Mouse (Mus musculus): ENCODE results near the gene Atp6v1g2. TPM values are rescaled to one million over a fixed set of nuclear protein-coding genes. Genes with fewer than 3 reads are reported as not detected.
A peak's percentile ranks its signal among the peaks of the same experiment; 100 is the strongest.

Gene Atp6v1g2
- polyA plus RNA-seq, 1 experiment: 765 TPM

DNA sequence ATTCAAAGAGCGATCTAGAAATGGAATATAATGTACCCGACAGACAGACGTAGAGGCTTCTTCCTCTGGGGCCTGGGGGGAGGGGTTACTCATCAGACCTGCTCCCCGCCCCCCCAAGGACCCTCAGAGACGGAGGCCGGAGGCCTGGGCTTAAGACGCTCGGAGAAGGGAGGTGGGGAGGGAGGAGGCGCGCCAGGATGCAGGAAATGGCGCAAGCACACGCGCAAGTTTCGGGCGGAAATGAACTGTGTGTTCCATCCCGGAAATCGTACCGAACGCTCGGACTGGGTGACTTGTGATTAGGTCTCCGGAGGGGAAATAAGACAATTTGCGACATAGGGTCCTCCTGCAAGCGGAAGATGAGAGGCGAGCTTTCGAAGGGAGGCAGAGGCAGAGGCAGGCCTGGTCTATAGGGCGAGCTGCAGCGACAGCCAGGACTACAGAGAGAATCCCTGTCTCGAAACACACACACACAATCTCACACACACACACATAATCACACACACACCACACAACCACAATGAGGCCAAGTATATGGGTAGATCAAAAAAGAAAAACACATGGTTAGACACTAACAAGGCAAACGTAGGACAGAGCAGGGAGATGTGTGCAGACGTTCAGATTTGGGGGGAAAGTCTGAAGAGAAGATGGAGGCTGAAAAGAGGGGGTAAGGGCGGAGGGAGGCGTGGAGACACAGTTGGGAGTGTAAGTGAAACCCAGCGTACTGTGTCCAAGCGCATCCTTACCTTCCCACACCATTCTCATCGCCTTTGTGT, 2.3 kb downstream of the Atp6v1g2 start, which contains the start of gene Nfkbil1:
Nfkbil1 (minus strand) TSS at position 179 of the 776 bp plus-strand sequence.
- Histone ChIP-seq H3K4me1 (ENCODE audit: control insufficient read depth, insufficient read depth, low read length) (peaks cover 4% of the 10 kb centered on the region; the same call in 1 of the 2 replicates), H3K27ac (ENCODE audit: insufficient read depth, low read length) (peak within 1 kb of the TSS; percentile 80), H3K4me3 (ENCODE audit: insufficient read depth, low read length) (peak within 1 kb of the TSS; percentile 50)
- TF ChIP-seq POLR2A (IDR thresholded peaks at IDR 0.05; ENCODE audit: extremely low read depth, insufficient read depth, low read length) (peak; percentile 96), CTCF (IDR thresholded peaks at IDR 0.05; ENCODE audit: extremely low read depth, insufficient read depth, low read length) (no peak)

DNA sequence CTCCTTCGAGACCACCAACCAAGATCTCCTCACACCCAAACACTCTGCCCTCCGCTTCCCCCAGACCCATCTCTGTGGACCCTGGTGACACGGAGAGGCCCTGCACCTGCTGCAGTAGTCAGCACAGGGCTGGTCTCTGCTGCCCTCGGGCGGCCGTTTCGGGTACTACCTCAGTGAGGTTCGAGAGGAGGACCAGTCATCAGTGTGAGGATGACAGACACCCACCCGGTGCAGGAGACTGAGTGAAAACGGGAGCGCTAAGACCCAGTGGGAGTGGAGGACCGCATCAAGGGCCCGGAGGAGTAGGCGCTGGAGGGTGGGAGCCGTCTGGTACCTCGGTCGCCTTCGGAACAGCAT, 2.9 kb downstream of the Atp6v1g2 start:
- Histone ChIP-seq H3K4me3 (ENCODE audit: insufficient read depth, low read length) (peak overlapping the region; percentile 50), H3K4me1 (ENCODE audit: control insufficient read depth, insufficient read depth, low read length) (peaks cover 6% of the 10 kb centered on the region; the same call in 1 of the 2 replicates)

GRCm38 (mm10) chr17:35236996-35237395, 3.5 kb downstream of the Atp6v1g2 start:
- Histone ChIP-seq H3K4me3 (ENCODE audit: insufficient read depth, low read length) (peak overlapping the region; percentile 50), H3K27ac (ENCODE audit: insufficient read depth, low read length) (peak overlapping the region; percentile 52), H3K4me1 (ENCODE audit: control insufficient read depth, insufficient read depth, low read length) (peaks cover 6% of the 10 kb centered on the region; the same call in 1 of the 2 replicates)

More for the DNA sequence above, 2.9 kb downstream of the Atp6v1g2 start:
- peak; percentile 83 for TF ChIP-seq POLR2A (IDR thresholded peaks at IDR 0.05; ENCODE audit: extremely low read depth, insufficient read depth, low read length)
- TF ChIP-seq CTCF (IDR thresholded peaks at IDR 0.05; ENCODE audit: extremely low read depth, insufficient read depth, low read length): peak; percentile 94
- H3K27ac ChIP-seq (ENCODE audit: insufficient read depth, low read length): peak overlapping the region; percentile 80

GRCm38 (mm10) chr17:35237504-35237903, 4.0 kb downstream of the Atp6v1g2 start:
- TF ChIP-seq CTCF (IDR thresholded peaks at IDR 0.05; ENCODE audit: extremely low read depth, insufficient read depth, low read length) (no peak), POLR2A (IDR thresholded peaks at IDR 0.05; ENCODE audit: extremely low read depth, insufficient read depth, low read length) (no peak)
- H3K27ac ChIP-seq (ENCODE audit: insufficient read depth, low read length): no peak overlapping the region
- H3K4me3 ChIP-seq (ENCODE audit: insufficient read depth, low read length): peak overlapping the region; percentile 50

More at GRCm38 (mm10) chr17:35236996-35237395, 3.5 kb downstream of the Atp6v1g2 start:
- TF ChIP-seq POLR2A (IDR thresholded peaks at IDR 0.05; ENCODE audit: extremely low read depth, insufficient read depth, low read length) (peak; percentile 57; the same call in 1 of the 2 replicates), CTCF (IDR thresholded peaks at IDR 0.05; ENCODE audit: extremely low read depth, insufficient read depth, low read length) (no peak)

DNA sequence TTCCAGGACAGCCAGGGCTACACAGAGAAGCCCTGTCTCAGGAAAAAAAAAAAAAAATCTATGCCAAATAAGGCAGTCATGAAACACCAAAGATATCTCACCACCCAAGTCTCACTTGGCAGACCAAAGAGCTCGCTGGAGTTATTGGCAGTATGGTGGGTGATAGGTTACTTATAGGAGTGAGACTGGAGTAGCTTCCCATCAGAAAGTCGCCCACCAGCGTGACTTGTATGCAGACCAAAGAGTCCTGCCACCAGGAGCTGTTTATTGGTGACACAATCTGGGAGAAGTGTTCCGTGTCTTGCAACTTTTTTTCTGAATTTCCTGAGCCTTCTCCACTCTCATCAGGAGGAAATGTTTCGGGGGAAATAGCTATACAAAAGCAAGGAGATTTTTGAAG, 6.2 kb downstream of the Atp6v1g2 start:
- Histone ChIP-seq H3K27ac (ENCODE audit: insufficient read depth, low read length) (no peak overlapping the region), H3K4me1 (ENCODE audit: control insufficient read depth, insufficient read depth, low read length) (peaks cover 12% of the 10 kb centered on the region; the same call in 1 of the 2 replicates), H3K4me3 (ENCODE audit: insufficient read depth, low read length) (no peak overlapping the region)
- TF ChIP-seq CTCF (IDR thresholded peaks at IDR 0.05; ENCODE audit: extremely low read depth, insufficient read depth, low read length): no peak
- TF ChIP-seq POLR2A (IDR thresholded peaks at IDR 0.05; ENCODE audit: extremely low read depth, insufficient read depth, low read length): no peak

More at GRCm38 (mm10) chr17:35237504-35237903, 4.0 kb downstream of the Atp6v1g2 start:
- H3K4me1 ChIP-seq (ENCODE audit: control insufficient read depth, insufficient read depth, low read length): peaks cover 6% of the 10 kb centered on the region; the same call in 1 of the 2 replicates

DNA sequence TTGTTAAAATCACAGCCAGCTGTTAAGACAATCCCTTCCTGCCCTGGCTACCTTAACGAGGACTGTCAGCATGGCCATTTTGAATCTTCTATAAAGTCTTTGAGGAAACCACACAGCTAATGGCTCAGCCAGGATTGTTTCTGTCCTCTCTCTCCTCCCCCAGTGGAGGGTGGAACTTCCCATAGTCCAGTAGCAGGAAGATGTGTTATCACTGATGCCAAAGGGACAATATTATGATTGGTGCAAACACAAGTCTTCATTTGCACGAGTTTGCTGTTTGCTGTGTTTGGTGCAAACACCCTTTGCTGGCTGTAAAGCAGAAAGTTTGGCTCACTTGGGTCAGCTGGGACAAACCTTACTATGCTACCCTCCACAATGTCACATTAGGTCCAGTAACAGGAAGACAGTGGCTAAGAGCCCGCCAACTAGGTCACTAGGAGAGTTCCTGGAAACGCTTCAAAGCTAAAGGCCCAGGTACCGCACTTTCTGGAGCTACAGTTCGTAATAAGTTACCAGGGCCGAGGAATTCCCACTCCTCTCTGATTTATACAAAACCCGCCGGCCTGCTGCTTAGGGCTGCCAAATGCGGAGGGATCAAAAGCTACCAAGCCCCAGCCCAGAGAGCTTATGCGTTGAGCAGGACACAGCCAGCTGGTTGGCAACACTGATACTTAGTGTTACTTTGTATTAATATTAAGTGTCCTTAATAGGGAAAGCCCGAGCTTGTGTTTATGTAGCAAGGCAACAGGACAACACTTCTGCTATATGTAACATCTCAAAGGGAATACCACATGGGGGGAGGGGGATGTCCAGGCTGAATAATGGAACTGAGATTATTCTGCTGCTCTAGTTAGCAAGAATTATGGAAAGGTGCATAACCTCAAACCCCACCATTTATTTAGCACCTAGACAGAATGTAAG, 7.2 kb downstream of the Atp6v1g2 start:
- H3K4me3 ChIP-seq (ENCODE audit: insufficient read depth, low read length): peak overlapping the region; percentile 94; the same call in 1 of the 2 replicates
- TF ChIP-seq POLR2A (IDR thresholded peaks at IDR 0.05; ENCODE audit: extremely low read depth, insufficient read depth, low read length): no peak
- no peak for TF ChIP-seq CTCF (IDR thresholded peaks at IDR 0.05; ENCODE audit: extremely low read depth, insufficient read depth, low read length)
- H3K27ac ChIP-seq (ENCODE audit: insufficient read depth, low read length): peak overlapping the region; percentile 95
- peaks cover 12% of the 10 kb centered on the region; the same call in 1 of the 2 replicates for H3K4me1 ChIP-seq (ENCODE audit: control insufficient read depth, insufficient read depth, low read length)

DNA sequence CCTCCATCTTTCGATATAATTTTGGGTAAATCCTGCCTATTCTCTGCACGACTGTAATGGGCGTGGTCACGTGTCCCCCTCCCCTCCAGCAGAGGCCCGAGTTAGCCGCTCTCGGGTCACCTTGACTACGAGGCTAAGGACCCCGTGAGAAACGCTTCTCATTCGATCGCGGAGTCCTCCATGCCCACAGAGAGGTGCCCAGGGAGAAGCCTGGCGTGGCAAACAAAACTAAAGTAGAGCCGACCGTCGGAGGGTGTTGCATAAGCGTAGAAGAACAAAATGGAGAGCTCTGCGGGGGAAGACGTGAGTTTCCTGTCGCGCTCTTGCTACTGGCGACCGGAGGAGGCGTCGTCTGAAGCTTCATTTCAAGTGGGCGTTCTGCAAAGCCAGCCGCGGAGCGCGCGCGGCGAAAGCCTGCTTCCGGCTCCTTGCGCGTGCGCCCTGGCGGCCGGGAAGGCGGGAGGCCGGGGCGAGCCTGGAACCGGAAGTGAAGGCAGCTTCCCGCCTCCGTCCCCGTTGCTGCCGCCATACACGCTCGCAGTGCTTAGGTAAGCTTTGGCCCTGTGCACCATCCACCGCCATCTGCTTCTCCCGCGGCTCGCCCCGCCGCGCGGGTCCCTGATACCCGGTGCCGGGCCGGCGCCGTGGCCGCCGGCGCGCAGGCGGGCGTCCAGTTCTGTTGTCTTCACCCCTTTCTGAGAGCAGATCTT, 8.0 kb downstream of the Atp6v1g2 start, which contains the start of gene Ddx39b:
Ddx39b (plus strand) TSS at position 442 of the 710 bp plus-strand sequence.
- peaks cover 12% of the 10 kb centered on the region; the same call in 1 of the 2 replicates for H3K4me1 ChIP-seq (ENCODE audit: control insufficient read depth, insufficient read depth, low read length)
- TF ChIP-seq POLR2A (IDR thresholded peaks at IDR 0.05; ENCODE audit: extremely low read depth, insufficient read depth, low read length) (peak; percentile 85), CTCF (IDR thresholded peaks at IDR 0.05; ENCODE audit: extremely low read depth, insufficient read depth, low read length) (no peak)
- H3K27ac ChIP-seq (ENCODE audit: insufficient read depth, low read length): peak within 1 kb of the TSS; percentile 95
- H3K4me3 ChIP-seq (ENCODE audit: insufficient read depth, low read length): peak within 1 kb of the TSS; percentile 94

DNA sequence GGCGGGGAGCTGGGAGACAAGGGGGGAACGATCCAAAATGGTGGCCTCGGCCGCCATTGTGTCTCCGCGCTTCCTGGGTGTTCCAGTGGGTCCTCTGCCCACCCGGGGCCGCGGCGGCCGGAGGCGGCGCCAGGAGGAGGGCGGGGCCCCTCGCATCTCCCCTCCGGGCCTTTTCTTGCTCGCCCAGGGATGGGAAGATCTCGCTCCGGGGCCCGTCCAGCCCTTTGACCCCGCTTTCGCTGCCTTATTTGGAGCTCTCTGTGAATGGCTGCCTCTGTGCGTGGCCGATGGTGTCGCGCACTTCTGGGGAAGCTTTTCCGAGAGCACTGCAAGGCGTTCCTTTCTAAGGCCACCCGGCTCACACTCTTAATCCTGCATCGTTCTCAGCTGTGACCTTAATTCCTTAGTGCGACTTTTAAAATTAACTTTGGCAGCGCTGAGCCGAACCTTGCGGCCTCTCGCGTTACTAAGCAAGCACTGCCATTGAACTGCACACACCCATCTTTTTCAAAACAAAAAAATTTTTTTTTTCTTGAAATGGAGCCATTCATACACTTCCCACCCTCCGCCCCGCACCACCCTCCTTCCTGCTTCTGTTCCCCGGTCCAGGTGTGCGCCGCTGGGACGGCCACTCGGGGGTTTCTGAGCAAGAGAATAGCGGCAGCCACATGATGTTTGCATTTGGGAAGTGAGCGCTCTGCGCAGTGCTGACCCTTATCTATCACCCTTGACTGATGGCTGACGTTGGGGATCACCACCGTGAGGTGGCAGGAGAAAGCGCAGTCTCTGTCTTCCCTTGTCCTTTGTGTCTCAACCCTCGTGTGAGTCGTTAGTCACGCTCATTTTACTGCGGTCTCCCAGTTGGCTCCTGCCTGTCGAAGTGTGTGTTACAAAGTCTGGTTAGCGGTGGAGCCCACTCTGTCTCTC, 8.8 kb downstream of the Atp6v1g2 start:
- TF ChIP-seq POLR2A (IDR thresholded peaks at IDR 0.05; ENCODE audit: extremely low read depth, insufficient read depth, low read length) (peak; percentile 56; the same call in 1 of the 2 replicates), CTCF (IDR thresholded peaks at IDR 0.05; ENCODE audit: extremely low read depth, insufficient read depth, low read length) (no peak)
- H3K27ac ChIP-seq (ENCODE audit: insufficient read depth, low read length): peak overlapping the region; percentile 94
- H3K4me3 ChIP-seq (ENCODE audit: insufficient read depth, low read length): peak overlapping the region; percentile 94
- H3K4me1 ChIP-seq (ENCODE audit: control insufficient read depth, insufficient read depth, low read length): peaks cover 12% of the 10 kb centered on the region; the same call in 1 of the 2 replicates
